Mouse (Mus musculus) thymus, postnatal 4 days (tissue): ENCODE results near the gene Gen1.

Experiments
- DNase-seq: peaks from one replicate; pipeline ENCODE4 v3.0.0; 2021

Gene Gen1

GRCm38 (mm10) chr12:11222566-11222965, 43.0 kb downstream of the Gen1 start:
- no peak for DNase-seq

- DNase-seq = no peak
Observed at GRCm38 (mm10) chr12:11221524-11222330, 43.9 kb downstream of the Gen1 start.

GRCm38 (mm10) chr12:11217726-11218250, 47.8 kb downstream of the Gen1 start:
- DNase-seq = no peak

- DNase-seq = no peak
Observed at GRCm38 (mm10) chr12:11216454-11216853, 49.1 kb downstream of the Gen1 start.

- DNase-seq = no peak
Observed at GRCm38 (mm10) chr12:11215555-11215954, 50.0 kb downstream of the Gen1 start.

GRCm38 (mm10) chr12:11214776-11215175, 50.8 kb downstream of the Gen1 start:
- DNase-seq = peak; percentile 28

GRCm38 (mm10) chr12:11212881-11213280, 52.7 kb downstream of the Gen1 start:
- DNase-seq = no peak

- peak; percentile 37 for DNase-seq
Observed at GRCm38 (mm10) chr12:11210361-11210760, 55.2 kb downstream of the Gen1 start.

- DNase-seq = no peak
Observed at GRCm38 (mm10) chr12:11209636-11210035, 56.0 kb downstream of the Gen1 start.

- no peak for DNase-seq
Observed at GRCm38 (mm10) chr12:11208872-11209271, 56.7 kb downstream of the Gen1 start, which contains the start of gene Msgn1. Gene Msgn1, minus strand, starts transcription at chr12:11208972.

- no peak for DNase-seq
Observed at GRCm38 (mm10) chr12:11206321-11206720, 59.3 kb downstream of the Gen1 start.

GRCm38 (mm10) chr12:11203694-11204665, 61.6 kb downstream of the Gen1 start:
- DNase-seq = no peak

- no peak for DNase-seq
Observed at GRCm38 (mm10) chr12:11202476-11202875, 63.1 kb downstream of the Gen1 start.

GRCm38 (mm10) chr12:11200711-11201110, 64.9 kb downstream of the Gen1 start:
- no peak for DNase-seq

GRCm38 (mm10) chr12:11198551-11198950, 67.0 kb downstream of the Gen1 start:
- no peak for DNase-seq

GRCm38 (mm10) chr12:11198026-11198425, 67.6 kb downstream of the Gen1 start:
- no peak for DNase-seq

GRCm38 (mm10) chr12:11196830-11197229, 68.8 kb downstream of the Gen1 start:
- peak; percentile 19 for DNase-seq

- DNase-seq = peak; percentile 88
Observed at GRCm38 (mm10) chr12:11196142-11196597, 69.4 kb downstream of the Gen1 start.

- DNase-seq = no peak
Observed at GRCm38 (mm10) chr12:11195031-11195430, 70.6 kb downstream of the Gen1 start.
